Mouse (Mus musculus): ENCODE measurements at regions not wholly inside any gene's neighbourhood (a gene's known extent, or its start where the extent isn't known, plus 50 kb on each side); places are given as distances from the start of the nearest gene placed in this dataset.

- no peak for DNase-seq (ENCODE audit: low read depth, low spot score)
- H3K36me3 ChIP-seq (ENCODE audit: control insufficient read depth in 1 of 2, insufficient read depth in 2 of 2, low read length in 2 of 2): no peaks in the 10 kb centered on the region
- TF ChIP-seq JUND (IDR thresholded peaks at IDR 0.05; ENCODE audit: low read depth, low read length) (no peak), USF1 (IDR thresholded peaks at IDR 0.05; ENCODE audit: low read depth, low read length) (no peak), MXI1 (IDR thresholded peaks at IDR 0.05; ENCODE audit: low read depth, low read length) (no peak), KAT2A (conservative IDR thresholded peaks at IDR 0.05; ENCODE audit: low read depth, low read length) (no peak), RCOR1 (IDR thresholded peaks at IDR 0.05; ENCODE audit: low read depth, low read length) (no peak), ZMIZ1 (IDR thresholded peaks at IDR 0.05; ENCODE audit: low read depth, low read length) (no peak), USF2 (IDR thresholded peaks at IDR 0.05; ENCODE audit: borderline replicate concordance in 1 of 2, insufficient read depth in 1 of 2, low read depth in 1 of 2, low read length in 2 of 2) (no peak), POLR2A (IDR thresholded peaks at IDR 0.05; ENCODE audit: control insufficient read depth in 1 of 2, insufficient read depth in 1 of 2, low read depth in 1 of 2, low read length in 2 of 2, poor library complexity in 1 of 2) (no peak), RAD21 (IDR thresholded peaks at IDR 0.05; ENCODE audit: low read depth, low read length) (no peak)
- no peak overlapping the region for H3K27ac ChIP-seq (ENCODE audit: control insufficient read depth, low read depth, low read length)
- no peaks in the 10 kb centered on the region for H3K27me3 ChIP-seq (ENCODE audit: control insufficient read depth in 1 of 2, insufficient read depth in 2 of 2, low read length in 2 of 2)
- H3K4me1 ChIP-seq (ENCODE audit: control insufficient read depth in 1 of 2, insufficient read depth in 2 of 2, low read length in 2 of 2): no peaks in the 10 kb centered on the region
- H3K4me3 ChIP-seq (ENCODE audit: control insufficient read depth in 1 of 2, insufficient read depth in 1 of 2, low read depth in 2 of 2, low read length in 2 of 2): no peak overlapping the region
- no peak overlapping the region for H3K9ac ChIP-seq (ENCODE audit: control insufficient read depth, low read depth, low read length, poor library complexity, severe bottlenecking)
- no peaks in the 10 kb centered on the region for H3K79me2 ChIP-seq (ENCODE audit: control insufficient read depth, insufficient read depth, low read length, poor library complexity)
- no peaks in the 10 kb centered on the region for H3K9me3 ChIP-seq (replicated peaks; ENCODE audit: insufficient read depth, low read length)
Observed at GRCm38 (mm10) chr5:101295941-101296340, 368.9 kb downstream of the Nkx6-1 start.

GRCm38 (mm10) chr5:101294031-101294430 is 370.8 kb downstream of the Nkx6-1 start:
- Histone ChIP-seq H3K4me1 (ENCODE audit: control insufficient read depth in 1 of 2, insufficient read depth in 2 of 2, low read length in 2 of 2) (no peaks in the 10 kb centered on the region), H3K9me3 (replicated peaks; ENCODE audit: insufficient read depth, low read length) (no peaks in the 10 kb centered on the region), H3K4me3 (ENCODE audit: control insufficient read depth in 1 of 2, insufficient read depth in 1 of 2, low read depth in 2 of 2, low read length in 2 of 2) (no peak overlapping the region), H3K79me2 (ENCODE audit: control insufficient read depth, insufficient read depth, low read length, poor library complexity) (no peaks in the 10 kb centered on the region), H3K9ac (ENCODE audit: control insufficient read depth, low read depth, low read length, poor library complexity, severe bottlenecking) (no peak overlapping the region), H3K27me3 (ENCODE audit: control insufficient read depth in 1 of 2, insufficient read depth in 2 of 2, low read length in 2 of 2) (no peaks in the 10 kb centered on the region), H3K27ac (ENCODE audit: control insufficient read depth, low read depth, low read length) (no peak overlapping the region), H3K36me3 (ENCODE audit: control insufficient read depth in 1 of 2, insufficient read depth in 2 of 2, low read length in 2 of 2) (no peaks in the 10 kb centered on the region)
- no peak for TF ChIP-seq MAX (IDR thresholded peaks at IDR 0.05; ENCODE audit: low read length)
- no peak for TF ChIP-seq NELFE (IDR thresholded peaks at IDR 0.05; ENCODE audit: low read depth, low read length)
- no peak for TF ChIP-seq UBTF (IDR thresholded peaks at IDR 0.05; ENCODE audit: borderline replicate concordance, insufficient read depth, low read depth, low read length)
- TF ChIP-seq MAFK (IDR thresholded peaks at IDR 0.05; ENCODE audit: borderline replicate concordance, low read depth, low read length): no peak
- TF ChIP-seq RCOR1 (IDR thresholded peaks at IDR 0.05; ENCODE audit: low read depth, low read length): no peak
- no peak for TF ChIP-seq ETS1 (IDR thresholded peaks at IDR 0.05; ENCODE audit: low read depth, low read length)
- TF ChIP-seq SIN3A (IDR thresholded peaks at IDR 0.05; ENCODE audit: low read length): no peak
- TF ChIP-seq TBP (IDR thresholded peaks at IDR 0.05; ENCODE audit: low read depth, low read length): no peak
- TF ChIP-seq MAZ (IDR thresholded peaks at IDR 0.05; ENCODE audit: low read depth, low read length): no peak
- TF ChIP-seq USF2 (IDR thresholded peaks at IDR 0.05; ENCODE audit: borderline replicate concordance in 1 of 2, insufficient read depth in 1 of 2, low read depth in 1 of 2, low read length in 2 of 2): no peak
- TF ChIP-seq RAD21 (IDR thresholded peaks at IDR 0.05; ENCODE audit: low read depth, low read length): no peak
- no peak for TF ChIP-seq MYB (IDR thresholded peaks at IDR 0.05; ENCODE audit: low read depth, low read length)
- no peak for TF ChIP-seq POLR2A (IDR thresholded peaks at IDR 0.05; ENCODE audit: control insufficient read depth in 1 of 2, insufficient read depth in 1 of 2, low read depth in 1 of 2, low read length in 2 of 2, poor library complexity in 1 of 2)
- TF ChIP-seq ZMIZ1 (IDR thresholded peaks at IDR 0.05; ENCODE audit: low read depth, low read length): no peak
- TF ChIP-seq MYC (IDR thresholded peaks at IDR 0.05; ENCODE audit: low read depth, low read length): no peak
- TF ChIP-seq HCFC1 (IDR thresholded peaks at IDR 0.05; ENCODE audit: low read depth, low read length): no peak
- TF ChIP-seq POLR2AphosphoS5 (IDR thresholded peaks at IDR 0.05; ENCODE audit: borderline replicate concordance, low read depth, low read length): no peak
- TF ChIP-seq CHD2 (IDR thresholded peaks at IDR 0.05; ENCODE audit: low read length): no peak
- DNase-seq (ENCODE audit: low read depth, low spot score): peak; percentile 20
